Mouse (Mus musculus): ENCODE data around the gene Bod1.

Bod1 gene

GRCm38 (mm10) chr11:31671354-31672169 lies at the start of gene Bod1:
TSS of gene Bod1 (minus strand) at chr11:31671885.
- DNase-seq (ENCODE audit: low spot score in 2 of 2): peak; percentile 86 to 90

GRCm38 (mm10) chr11:31719090-31719489 lies 47.4 kb upstream of the Bod1 start:
- no peak for DNase-seq (ENCODE audit: low spot score in 2 of 2)

GRCm38 (mm10) chr11:31717926-31718735 lies 46.4 kb upstream of the Bod1 start:
- DNase-seq (ENCODE audit: low spot score in 2 of 2): no peak

- DNase-seq (ENCODE audit: low spot score in 2 of 2): no peak
Observed at GRCm38 (mm10) chr11:31713641-31714121, 42.0 kb upstream of the Bod1 start.

GRCm38 (mm10) chr11:31713116-31713515 lies 41.4 kb upstream of the Bod1 start:
- no peak for DNase-seq (ENCODE audit: low spot score in 2 of 2)

GRCm38 (mm10) chr11:31707771-31708170 lies 36.1 kb upstream of the Bod1 start:
- no peak for DNase-seq (ENCODE audit: low spot score in 2 of 2)

- DNase-seq (ENCODE audit: low spot score in 2 of 2): no peak
Observed at GRCm38 (mm10) chr11:31703173-31703572, 31.5 kb upstream of the Bod1 start.

- DNase-seq (ENCODE audit: low spot score in 2 of 2): no peak
Observed at GRCm38 (mm10) chr11:31701901-31702300, 30.2 kb upstream of the Bod1 start.

- DNase-seq (ENCODE audit: low spot score in 2 of 2): no peak
Observed at GRCm38 (mm10) chr11:31699502-31699901, 27.8 kb upstream of the Bod1 start.

- DNase-seq (ENCODE audit: low spot score in 2 of 2): no peak
Observed at GRCm38 (mm10) chr11:31694801-31695200, 23.1 kb upstream of the Bod1 start.

- peak; percentile 37 to 68 for DNase-seq (ENCODE audit: low spot score in 2 of 2)
Observed at GRCm38 (mm10) chr11:31694109-31694508, 22.4 kb upstream of the Bod1 start.

- DNase-seq (ENCODE audit: low spot score in 2 of 2): no peak
Observed at GRCm38 (mm10) chr11:31693322-31693721, 21.6 kb upstream of the Bod1 start.

GRCm38 (mm10) chr11:31688956-31689355 lies 17.3 kb upstream of the Bod1 start:
- DNase-seq (ENCODE audit: low spot score in 2 of 2): no peak

- no peak for DNase-seq (ENCODE audit: low spot score in 2 of 2)
Observed at GRCm38 (mm10) chr11:31684913-31685567, 13.4 kb upstream of the Bod1 start.

GRCm38 (mm10) chr11:31684126-31684525 lies 12.4 kb upstream of the Bod1 start:
- no peak for DNase-seq (ENCODE audit: low spot score in 2 of 2)

GRCm38 (mm10) chr11:31679840-31680381 lies 8.2 kb upstream of the Bod1 start:
- no peak for DNase-seq (ENCODE audit: low spot score in 2 of 2)

GRCm38 (mm10) chr11:31677309-31677708 lies 5.6 kb upstream of the Bod1 start:
- DNase-seq (ENCODE audit: low spot score in 2 of 2): no peak

GRCm38 (mm10) chr11:31676661-31677252 lies 5.1 kb upstream of the Bod1 start:
- DNase-seq (ENCODE audit: low spot score in 2 of 2): no peak

- DNase-seq (ENCODE audit: low spot score in 2 of 2): peak in 1 of 2 experiments; percentile 45
Observed at GRCm38 (mm10) chr11:31675430-31675829, 3.7 kb upstream of the Bod1 start.

GRCm38 (mm10) chr11:31672170-31672563 lies 482 bp upstream of the Bod1 start:
- no peak for DNase-seq (ENCODE audit: low spot score in 2 of 2)

- no peak for DNase-seq (ENCODE audit: low spot score in 2 of 2)
Observed at GRCm38 (mm10) chr11:31670468-31670921, 1.2 kb downstream of the Bod1 start.

Data from spleen, postnatal 4 days (tissue).